Mouse (Mus musculus): ENCODE measurements around the gene Pdss2.

Pdss2 gene

GRCm38 (mm10) chr10:43434326-43434725 lies 213.0 kb downstream of the Pdss2 start:
- in situ Hi-C loops (cut with MboI, MseI) = no loop called here

GRCm38 (mm10) chr10:43435757-43436156 lies 214.5 kb downstream of the Pdss2 start:
- in situ Hi-C loops (cut with MboI, MseI) = no loop called here

- in situ Hi-C loops (cut with MboI, MseI) = no loop called here
Observed at GRCm38 (mm10) chr10:43439492-43439941, 218.2 kb downstream of the Pdss2 start.

- in situ Hi-C loops (cut with MboI, MseI) = loop anchor here (5.0 kb wide), 1 partner anchor 173 kb away; no protein-coding TSS in a partner anchor
Observed at GRCm38 (mm10) chr10:43440050-43440449, 218.8 kb downstream of the Pdss2 start.

GRCm38 (mm10) chr10:43440981-43441740 lies 219.9 kb downstream of the Pdss2 start:
- in situ Hi-C loops (cut with MboI, MseI) = loop anchor here (5.0 kb wide), 1 partner anchor 174 kb away; no protein-coding TSS in a partner anchor

- in situ Hi-C loops (cut with MboI, MseI) = no loop called here
Observed at GRCm38 (mm10) chr10:43448656-43449055, 227.4 kb downstream of the Pdss2 start.

GRCm38 (mm10) chr10:43451848-43452662 lies 230.8 kb downstream of the Pdss2 start:
- in situ Hi-C loops (cut with MboI, MseI) = no loop called here

GRCm38 (mm10) chr10:43452663-43452996 lies 231.3 kb downstream of the Pdss2 start:
- in situ Hi-C loops (cut with MboI, MseI) = no loop called here

GRCm38 (mm10) chr10:43454219-43454618 lies 232.9 kb downstream of the Pdss2 start:
- in situ Hi-C loops (cut with MboI, MseI) = no loop called here

GRCm38 (mm10) chr10:43454671-43455070 lies 233.4 kb downstream of the Pdss2 start:
- in situ Hi-C loops (cut with MboI, MseI) = no loop called here

GRCm38 (mm10) chr10:43462821-43463220 lies 241.5 kb downstream of the Pdss2 start:
- in situ Hi-C loops (cut with MboI, MseI) = no loop called here

- in situ Hi-C loops (cut with MboI, MseI) = no loop called here
Observed at GRCm38 (mm10) chr10:43463227-43463626, 241.9 kb downstream of the Pdss2 start.

GRCm38 (mm10) chr10:43466223-43466622 lies 244.9 kb downstream of the Pdss2 start:
- in situ Hi-C loops (cut with MboI, MseI) = no loop called here

- in situ Hi-C loops (cut with MboI, MseI) = no loop called here
Observed at GRCm38 (mm10) chr10:43467659-43468058, 246.4 kb downstream of the Pdss2 start.

GRCm38 (mm10) chr10:43468293-43468692 lies 247.0 kb downstream of the Pdss2 start:
- in situ Hi-C loops (cut with MboI, MseI) = no loop called here

GRCm38 (mm10) chr10:43475376-43475775 lies 254.1 kb downstream of the Pdss2 start:
- in situ Hi-C loops (cut with MboI, MseI) = no loop called here

- in situ Hi-C loops (cut with MboI, MseI) = no loop called here
Observed at GRCm38 (mm10) chr10:43477459-43477858, 256.2 kb downstream of the Pdss2 start.

- in situ Hi-C loops (cut with MboI, MseI) = no loop called here
Observed at GRCm38 (mm10) chr10:43477865-43478681, 256.8 kb downstream of the Pdss2 start.

GRCm38 (mm10) chr10:43478751-43479435 lies 257.6 kb downstream of the Pdss2 start, which contains the start of gene Bend3:
Bend3 (plus strand) TSS chr10:43478831.
- in situ Hi-C loops (cut with MboI, MseI) = no loop called here

GRCm38 (mm10) chr10:43479436-43480157 lies 258.3 kb downstream of the Pdss2 start:
- in situ Hi-C loops (cut with MboI, MseI) = no loop called here

Measured in T-helper 2 cell (primary cell).